Mouse (Mus musculus) adrenal gland, postnatal 25 days (tissue): Measurements from ENCODE around the gene Gm20498. TPM values are rescaled to one million over a fixed set of nuclear protein-coding genes. Genes with fewer than 3 reads are reported as not detected.
"Not testable (repeated sequence)": the region's sequence is repeated elsewhere in the genome, so short reads cannot be mapped to it uniquely, and the experiment has no call there.

Source experiments
- DNase-seq: peaks from one replicate; pipeline ENCODE4 v3.0.0; 2021; ENCODE audit warnings: mixed read lengths
- long read RNA-seq: library from polyadenylated mRNA; stranded (forward); transcript quantifications from one replicate; pipeline ENCODE4 v2.0.0, GENCODE M21; 2021
- total RNA-seq: library from RNA; stranded (reverse); gene quantifications from 2 replicates; pipeline ENCODE4 v1.2.3, GENCODE M21; 2021

The Gm20498 gene
- total RNA-seq: 23.9 and 34.0 TPM in 2 replicates
- long read RNA-seq, partial matches to known transcripts: 2 of 6 reads
- long read RNA-seq, other reads (novel, unspliced or antisense): 3 of 6 reads

DNA sequence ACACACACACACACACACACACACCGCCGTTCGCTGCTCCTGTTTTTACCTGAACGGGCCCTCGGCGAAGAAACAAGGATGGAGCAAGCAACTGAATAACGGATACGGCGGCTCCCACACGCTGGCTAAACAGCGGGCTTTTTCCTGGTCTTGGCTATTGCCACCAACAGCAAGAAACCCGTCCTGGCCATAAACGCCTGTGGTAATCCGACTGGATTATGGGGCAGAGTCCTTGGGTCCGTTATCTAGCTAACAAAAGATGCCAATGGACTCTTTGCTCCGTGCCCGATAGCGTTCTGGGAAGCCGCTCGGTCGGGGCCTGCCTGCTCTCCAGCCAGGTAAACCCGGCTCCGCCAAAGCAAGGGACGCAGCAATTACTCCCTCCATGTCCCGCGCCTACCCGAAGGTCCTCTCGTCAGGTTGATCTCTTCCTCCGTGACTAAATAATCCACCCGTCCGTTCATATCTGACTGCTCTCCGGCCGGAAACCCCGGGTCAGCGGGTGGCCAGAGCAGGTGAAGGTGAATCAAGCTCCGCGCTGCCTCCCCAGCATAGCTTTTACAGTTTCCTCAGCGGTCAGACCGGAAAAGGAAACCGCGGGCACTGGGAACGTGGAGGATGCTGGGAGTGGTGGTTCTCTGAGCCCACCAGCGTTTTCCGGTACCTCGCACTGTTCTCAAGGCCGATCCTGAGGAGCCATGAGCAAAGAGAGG lies at the start of gene Gm20498, which contains the start of gene Synj2bp:
Gene Gm20498 (minus strand): TSS at position 590 of the 713 bp plus-strand sequence.
Gene Synj2bp (minus strand): TSS at position 596 of the 713 bp plus-strand sequence.
- DNase-seq: peak; percentile 82

- no peak for DNase-seq
Measured at GRCm38 (mm10) chr12:81568374-81568773, 35.7 kb upstream of the Gm20498 start, which contains the start of gene Adam21. Gene Adam21, minus strand, starts transcription at chr12:81568474.

GRCm38 (mm10) chr12:81567931-81568330 lies 35.2 kb upstream of the Gm20498 start:
- DNase-seq: no peak

- DNase-seq: no peak
Measured at GRCm38 (mm10) chr12:81564173-81564572, 31.5 kb upstream of the Gm20498 start.

DNA sequence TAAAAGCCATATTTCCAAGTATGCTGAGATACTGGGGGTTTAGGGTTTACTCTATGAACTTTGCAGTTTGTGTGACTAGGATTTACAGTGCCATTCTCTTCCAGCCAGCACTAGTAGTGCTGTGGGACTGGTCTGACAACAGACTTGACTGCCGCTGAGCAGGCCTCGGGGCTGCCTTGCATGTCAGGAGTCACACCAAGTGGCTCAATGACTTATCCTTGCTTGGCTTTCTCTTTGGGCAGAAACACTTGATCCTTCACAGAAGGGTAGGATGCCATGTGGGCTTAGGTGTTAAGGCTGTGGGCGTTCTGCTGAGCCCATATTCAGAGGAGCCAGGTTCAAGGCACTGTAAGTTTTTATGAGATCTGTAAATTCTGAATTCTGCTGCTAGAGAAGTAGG lies 16.6 kb upstream of the Gm20498 start:
- DNase-seq: no peak

- no peak for DNase-seq
Measured at GRCm38 (mm10) chr12:81547163-81547562, 14.5 kb upstream of the Gm20498 start.

DNA sequence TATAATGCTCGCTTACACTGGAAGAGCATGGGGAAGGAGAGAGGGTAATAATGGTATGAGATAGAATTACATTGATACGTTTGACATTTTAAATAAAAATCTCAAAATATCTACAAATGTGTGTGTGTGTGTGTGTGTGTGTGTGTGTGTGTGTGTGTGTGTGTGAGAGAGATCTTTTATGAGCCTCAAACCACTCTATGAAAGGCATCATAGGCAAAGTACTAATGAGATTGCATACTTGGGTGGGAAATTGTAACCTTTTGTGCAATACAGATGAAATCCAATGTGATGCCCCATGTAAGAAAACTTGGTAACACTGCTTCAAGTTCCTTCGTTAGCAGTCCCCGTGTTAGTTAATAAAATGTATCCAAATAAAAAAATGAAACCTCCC lies 319 bp upstream of the Gm20498 start:
- DNase-seq: no peak

- DNase-seq: not testable (repeated sequence)
Measured at GRCm38 (mm10) chr12:81530587-81530986, 2.1 kb downstream of the Gm20498 start.

GRCm38 (mm10) chr12:81496906-81497305 lies 35.8 kb downstream of the Gm20498 start:
- not testable (repeated sequence) for DNase-seq

- DNase-seq: no peak
Measured at GRCm38 (mm10) chr12:81490491-81490890, 42.2 kb downstream of the Gm20498 start.

DNA sequence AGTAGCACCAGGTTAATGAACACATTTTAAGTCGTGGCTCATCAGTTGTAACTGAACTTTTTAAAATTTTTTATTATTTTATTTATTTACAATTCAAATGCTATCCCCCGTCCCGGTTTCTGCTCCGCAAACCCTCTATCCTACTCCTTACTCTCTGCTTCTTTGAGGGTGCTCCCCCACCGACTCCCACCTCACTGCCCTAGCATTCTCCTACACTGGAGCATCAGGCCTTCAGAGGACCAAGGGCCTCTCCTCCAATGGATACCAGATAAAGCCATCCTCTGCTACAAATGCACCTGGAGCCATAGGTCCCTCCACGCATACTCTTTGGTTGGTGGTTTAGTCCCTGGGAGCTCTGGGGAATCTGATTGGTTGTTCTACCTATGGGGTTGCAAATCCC lies 47.4 kb downstream of the Gm20498 start:
- DNase-seq: no peak

DNA sequence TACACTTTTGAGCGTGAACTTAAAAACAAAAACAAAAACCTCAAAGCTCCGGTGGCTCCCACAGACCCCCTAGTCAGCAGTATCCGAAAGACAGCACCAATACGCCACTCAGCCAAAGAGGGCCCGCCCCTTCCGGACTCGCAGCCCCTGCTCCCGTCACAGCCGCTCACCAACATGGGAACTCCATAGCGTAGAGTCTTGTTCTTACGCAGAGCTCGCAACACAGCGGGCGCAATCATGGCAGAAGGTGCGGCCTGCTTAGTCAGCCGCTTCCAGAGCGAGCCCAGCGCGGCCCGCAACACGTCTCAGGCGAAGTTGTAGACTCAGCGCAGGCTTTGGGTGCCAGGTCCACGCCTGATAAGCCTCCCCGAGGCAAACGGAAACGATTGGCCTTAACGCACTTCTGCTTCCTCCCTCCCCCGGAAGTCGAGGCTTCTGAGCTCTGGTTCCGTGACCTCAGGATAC lies 47.9 kb downstream of the Gm20498 start, which contains the start of gene Cox16:
Gene Cox16 (minus strand): TSS at position 401 of the 465 bp plus-strand sequence.
- peak; percentile 84 for DNase-seq

GRCm38 (mm10) chr12:81484212-81484611 lies 48.5 kb downstream of the Gm20498 start:
- no peak for DNase-seq

DNA sequence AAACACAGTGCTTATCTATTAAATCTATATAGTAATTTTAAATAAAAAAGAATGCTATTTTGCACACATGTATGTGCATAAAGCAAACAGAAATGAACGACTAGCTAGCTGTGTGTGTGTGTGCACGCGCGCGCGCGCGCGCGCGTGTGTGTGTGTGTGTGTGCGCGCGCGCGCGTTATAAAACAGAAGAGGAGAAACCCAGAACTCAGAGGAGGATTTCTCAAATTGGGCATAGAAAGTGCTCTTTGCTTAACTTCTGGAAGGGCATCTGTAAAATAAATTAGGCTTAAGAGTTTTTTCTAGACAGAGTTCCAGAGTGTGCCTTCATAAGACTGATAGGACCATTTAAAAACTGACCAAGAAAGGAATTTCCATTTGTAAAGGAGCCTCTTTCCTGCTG lies 49.0 kb downstream of the Gm20498 start:
- DNase-seq: no peak

DNA sequence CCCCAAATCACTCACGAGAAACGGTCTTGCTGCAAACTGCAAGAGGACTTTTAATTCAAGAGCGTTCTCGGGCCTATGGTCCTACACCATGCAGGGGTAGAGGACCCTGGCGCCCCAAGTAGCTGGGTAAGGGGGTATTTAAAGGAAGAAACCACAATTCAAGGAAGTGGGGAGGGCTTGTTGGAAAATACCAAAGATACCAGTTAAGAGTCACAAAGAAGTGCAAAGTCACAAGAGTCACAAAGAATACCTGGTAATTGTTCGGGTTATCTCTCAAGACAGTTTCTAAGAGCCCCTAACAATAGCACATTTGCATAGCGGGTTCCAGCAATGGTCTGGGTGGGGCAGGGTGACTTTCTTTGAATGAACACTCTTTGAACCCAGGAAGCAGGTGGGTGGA lies 73.7 kb downstream of the Gm20498 start:
- DNase-seq: not testable (repeated sequence)

GRCm38 (mm10) chr12:81438985-81439384 lies 93.7 kb downstream of the Gm20498 start:
- not testable (repeated sequence) for DNase-seq

DNA sequence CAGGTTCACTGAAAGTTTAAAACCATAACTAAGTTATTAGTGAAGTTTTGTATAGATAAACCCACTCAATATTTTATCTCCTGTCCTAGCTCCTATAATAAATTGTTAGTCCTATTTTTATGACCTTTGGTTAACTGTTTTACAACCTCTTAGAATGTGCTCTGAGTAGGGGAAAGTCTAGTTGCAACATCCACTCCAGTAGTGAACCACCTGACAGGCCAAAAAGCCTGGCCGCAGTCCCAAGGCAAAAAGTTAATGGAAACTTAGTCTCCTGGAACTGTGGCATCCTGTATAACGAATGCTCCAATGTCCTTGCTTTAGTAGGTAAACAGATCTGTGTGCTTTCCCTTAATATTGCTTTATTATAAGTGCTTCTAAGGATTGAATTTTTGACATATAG lies 97.9 kb downstream of the Gm20498 start:
- DNase-seq: not testable (repeated sequence)

GRCm38 (mm10) chr12:81421846-81422245 lies 110.9 kb downstream of the Gm20498 start, which contains the start of gene Adam4:
Gene Adam4, minus strand, starts transcription at chr12:81421946.
- no peak for DNase-seq

DNA sequence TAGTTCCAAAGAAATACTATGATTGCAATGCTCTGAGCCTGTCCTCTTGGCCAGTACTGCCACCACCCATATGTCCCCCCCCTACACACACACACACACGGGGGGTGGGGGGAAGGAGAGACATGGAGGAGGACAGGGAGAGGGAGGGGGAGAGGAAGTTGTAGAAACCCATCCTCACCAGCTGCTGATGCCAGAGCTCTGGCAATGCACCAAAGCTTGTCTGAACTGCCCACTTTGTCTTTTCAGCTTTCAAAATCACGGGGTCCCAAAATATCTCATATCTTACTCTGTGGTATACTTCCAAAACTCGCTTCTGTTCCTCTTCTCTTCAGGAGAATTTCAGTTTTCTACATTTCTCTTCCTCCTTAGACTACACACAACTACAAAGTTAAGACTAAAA lies 119.5 kb downstream of the Gm20498 start:
- DNase-seq: no peak

GRCm38 (mm10) chr12:81408966-81409365 lies 123.7 kb downstream of the Gm20498 start:
- DNase-seq: no peak

- DNase-seq: peak; percentile 55
Measured at GRCm38 (mm10) chr12:81402187-81402586, 130.5 kb downstream of the Gm20498 start.

GRCm38 (mm10) chr12:81379364-81379763 lies 153.3 kb downstream of the Gm20498 start, which contains the start of gene Gm4787:
Gene Gm4787, minus strand, starts transcription at chr12:81379464.
- DNase-seq: not testable (repeated sequence)

DNA sequence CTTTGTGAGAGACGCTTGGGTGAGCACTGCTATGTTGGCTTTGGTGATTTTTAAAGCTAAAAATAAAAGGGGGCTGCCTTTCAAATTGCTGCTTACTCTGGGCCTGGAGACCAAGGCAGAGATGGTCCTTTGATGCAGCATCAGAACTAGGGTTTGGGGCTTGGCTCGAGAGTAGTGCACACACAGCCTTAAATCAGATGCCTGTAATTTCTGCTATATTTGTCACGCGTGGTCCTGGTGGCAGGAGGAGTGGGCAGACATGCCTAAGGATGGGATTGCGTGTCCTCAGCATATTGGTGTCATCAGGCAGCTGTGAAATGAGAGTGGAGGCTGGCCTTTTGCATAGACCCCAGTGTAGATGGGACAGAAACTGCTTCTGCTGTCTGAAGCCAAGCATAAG lies 198.9 kb downstream of the Gm20498 start:
- no peak for DNase-seq
